Mouse (Mus musculus): ENCODE results near the gene Tbc1d4. TPM values are rescaled to one million over a fixed set of nuclear protein-coding genes. Genes with fewer than 3 reads are reported as not detected.
A peak's percentile ranks its signal among the peaks of the same experiment; 100 is the strongest.

The Tbc1d4 gene
- 100 to 1,000 TPM in 1 of 2 experiments, 10 to 100 TPM in 1; 89.3 to 105 TPM for total RNA-seq (2021)
- long read RNA-seq, experiment 1, partial matches to known transcripts = 5 of 27 reads
- long read RNA-seq, experiment 1, other reads (novel, unspliced or antisense) = 22 of 27 reads
- long read RNA-seq, experiment 2, partial matches to known transcripts = 2 of 12 reads
- long read RNA-seq, experiment 2, other reads (novel, unspliced or antisense) = 10 of 12 reads

GRCm38 (mm10) chr14:101608519-101609368 lies at the start of gene Tbc1d4:
Gene Tbc1d4, minus strand, starts transcription at chr14:101609191.
- peak; percentile 91 for DNase-seq

GRCm38 (mm10) chr14:101656307-101656706 lies 47.3 kb upstream of the Tbc1d4 start:
- no peak for DNase-seq

- no peak for DNase-seq
Measured at GRCm38 (mm10) chr14:101654526-101654909, 45.5 kb upstream of the Tbc1d4 start.

GRCm38 (mm10) chr14:101653581-101654525 lies 44.9 kb upstream of the Tbc1d4 start, which contains the start of gene Uchl3:
Gene Uchl3, plus strand, starts transcription at chr14:101653967.
- DNase-seq = peak; percentile 95 to 100

- peak; percentile 17 to 41 for DNase-seq
Measured at GRCm38 (mm10) chr14:101652571-101652970, 43.6 kb upstream of the Tbc1d4 start.

- DNase-seq = no peak
Measured at GRCm38 (mm10) chr14:101650551-101650950, 41.6 kb upstream of the Tbc1d4 start.

GRCm38 (mm10) chr14:101644948-101645347 lies 36.0 kb upstream of the Tbc1d4 start:
- DNase-seq = no peak

GRCm38 (mm10) chr14:101640153-101640843 lies 31.3 kb upstream of the Tbc1d4 start, which contains the start of gene Commd6:
Gene Commd6, minus strand, starts transcription at chr14:101640686.
- peak; percentile 94 to 96 for DNase-seq

- no peak for DNase-seq
Measured at GRCm38 (mm10) chr14:101637381-101637780, 28.4 kb upstream of the Tbc1d4 start.

- no peak for DNase-seq
Measured at GRCm38 (mm10) chr14:101635765-101636164, 26.8 kb upstream of the Tbc1d4 start.

- no peak for DNase-seq
Measured at GRCm38 (mm10) chr14:101630548-101630947, 21.6 kb upstream of the Tbc1d4 start.

GRCm38 (mm10) chr14:101617680-101618079 lies 8.7 kb upstream of the Tbc1d4 start:
- DNase-seq = no peak

- DNase-seq = no peak
Measured at GRCm38 (mm10) chr14:101616178-101616577, 7.2 kb upstream of the Tbc1d4 start.

- no peak for DNase-seq
Measured at GRCm38 (mm10) chr14:101613206-101613605, 4.2 kb upstream of the Tbc1d4 start.

- no peak for DNase-seq
Measured at GRCm38 (mm10) chr14:101610701-101611100, 1.7 kb upstream of the Tbc1d4 start.

- peak; percentile 28 to 57 for DNase-seq
Measured at GRCm38 (mm10) chr14:101607631-101608518, 1.1 kb downstream of the Tbc1d4 start.

GRCm38 (mm10) chr14:101605843-101606242 lies 3.1 kb downstream of the Tbc1d4 start:
- DNase-seq = no peak

GRCm38 (mm10) chr14:101602851-101603250 lies 6.1 kb downstream of the Tbc1d4 start:
- no peak for DNase-seq

- DNase-seq = no peak
Measured at GRCm38 (mm10) chr14:101597096-101597715, 11.8 kb downstream of the Tbc1d4 start.

GRCm38 (mm10) chr14:101596691-101597090 lies 12.3 kb downstream of the Tbc1d4 start:
- DNase-seq = no peak
